18 mouse cellular contexts compared by ENCODE assay signal in genomic region chr2:128850036-128850435, GRCm38 (mm10). TPM values are rescaled to one million over a fixed set of nuclear protein-coding genes. Genes with fewer than 3 reads are reported as not detected.
"Had no signal": no experiment of that assay in that cellular context is flagged by ENCODE, and none has a peak within 500 bp of the region (broad histone marks: within the 10 kb centered on the region; RNA-seq: fewer than 3 reads in every experiment).

No protein-coding gene starts in this region.

- H3K4me2 ChIP-seq: limb, embryonic 12.5 days; limb, embryonic 15.5 days; liver, embryonic 11.5 days; lung, embryonic 14.5 days; midbrain, embryonic 12.5 days had no signal

- DNase-seq: kidney, postnatal 14 days; kidney, postnatal 4 days; left cerebral cortex, postnatal 4 days; liver, postnatal 0 days; lung, embryonic 14.5 days; thymus, adult 2 months; thymus, postnatal 14 days; thymus, postnatal 4 days had no signal

- H3K27ac ChIP-seq: limb, embryonic 12.5 days; limb, embryonic 15.5 days; liver, embryonic 14.5 days; macrophage; midbrain, embryonic 12.5 days; stomach, postnatal 0 days had no signal

- H3K4me1 ChIP-seq: limb, embryonic 12.5 days; limb, embryonic 15.5 days; midbrain, embryonic 12.5 days had no signal

- H3K27me3 ChIP-seq: limb, embryonic 12.5 days; limb, embryonic 15.5 days; midbrain, embryonic 12.5 days had no signal

- ATAC-seq: liver, postnatal 0 days; lung, postnatal 0 days; midbrain, embryonic 16.5 days had no signal

- H3K9ac ChIP-seq: limb, embryonic 12.5 days; limb, embryonic 15.5 days; liver, embryonic 14.5 days; liver, postnatal 0 days; lung, embryonic 14.5 days; midbrain, embryonic 12.5 days had no signal

- H3K9me3 ChIP-seq: limb, embryonic 12.5 days; limb, embryonic 15.5 days; midbrain, embryonic 12.5 days had no signal

- H3K4me3 ChIP-seq: limb, embryonic 12.5 days; limb, embryonic 15.5 days; midbrain, embryonic 12.5 days had no signal

RNA-seq across cellular contexts. Expression of gene Fbln7, which starts 12.7 kb away (rescaled TPM):
- total RNA-seq: megakaryocyte, adult 5-6 weeks had no signal
- polyA plus RNA-seq: macrophage had no signal
